Mouse (Mus musculus) cerebellum, postnatal 36 days (tissue): ENCODE results near the gene Wnt7a.

ENCODE experiments used
- DNase-seq, 2 experiments: peaks; one replicate each; pipeline ENCODE4 v3.0.0; 2021 to 2022; ENCODE audit warnings: mixed read lengths in 2 of 2

Gene Wnt7a

DNA sequence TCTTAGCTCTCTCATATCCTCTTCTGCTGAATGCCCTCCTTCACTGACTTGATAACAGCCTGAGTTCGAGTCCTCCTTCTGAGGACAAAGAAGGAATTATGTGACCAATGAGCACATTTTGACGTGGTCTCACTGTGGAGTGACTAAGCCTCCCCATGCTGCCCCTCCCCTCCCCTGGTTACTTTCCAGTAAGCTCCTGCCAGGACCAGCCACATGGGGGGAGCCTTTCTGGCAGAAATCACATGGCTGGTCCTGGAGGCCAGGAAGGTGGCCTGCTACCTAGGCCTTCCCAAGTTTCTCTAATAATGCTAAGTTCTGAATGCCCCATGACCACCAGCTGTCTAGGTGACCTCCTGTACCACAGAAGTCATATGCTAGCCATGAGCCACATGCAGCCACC, 27.3 kb downstream of the Wnt7a start:
- DNase-seq: peak in 1 of 2 experiments; percentile 31

DNA sequence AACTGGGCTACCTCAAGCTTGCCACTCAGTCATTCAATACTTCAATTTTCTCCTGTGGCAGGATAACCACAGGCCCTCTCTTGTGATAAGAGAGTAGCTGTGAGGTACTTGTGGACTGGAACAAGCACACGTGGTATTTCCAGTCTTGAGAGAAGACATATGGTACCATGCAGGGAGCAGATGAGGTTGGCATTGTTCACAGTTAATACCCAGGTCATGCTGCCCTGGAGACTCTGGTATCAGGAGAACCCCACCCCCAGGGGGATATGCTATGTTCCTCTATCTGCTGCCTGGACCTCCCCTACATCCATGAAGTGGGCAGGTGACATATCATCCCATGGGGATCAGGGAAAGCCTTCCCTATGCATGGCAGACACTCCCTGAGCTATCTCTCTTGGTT, 27.9 kb downstream of the Wnt7a start:
- peak in 1 of 2 experiments; percentile 29 for DNase-seq

DNA sequence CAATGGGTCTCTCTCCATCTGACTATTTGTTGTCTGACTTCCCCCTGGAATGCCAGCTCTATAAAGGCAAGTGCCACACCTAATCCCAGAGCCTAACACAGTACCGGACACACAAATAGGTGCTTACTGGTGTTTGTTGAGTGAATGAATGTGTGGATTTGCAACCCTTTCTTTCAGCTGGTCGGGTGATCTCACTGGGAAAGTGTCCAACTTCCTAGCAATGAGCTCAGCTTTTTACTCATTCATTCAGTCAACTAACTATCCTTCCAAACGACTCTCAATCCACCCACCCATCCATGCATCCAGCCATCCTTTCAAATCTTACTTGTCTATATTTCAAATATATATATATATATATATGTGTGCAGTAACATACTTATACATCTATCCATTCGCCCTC, 31.3 kb downstream of the Wnt7a start:
- DNase-seq: no peak

DNA sequence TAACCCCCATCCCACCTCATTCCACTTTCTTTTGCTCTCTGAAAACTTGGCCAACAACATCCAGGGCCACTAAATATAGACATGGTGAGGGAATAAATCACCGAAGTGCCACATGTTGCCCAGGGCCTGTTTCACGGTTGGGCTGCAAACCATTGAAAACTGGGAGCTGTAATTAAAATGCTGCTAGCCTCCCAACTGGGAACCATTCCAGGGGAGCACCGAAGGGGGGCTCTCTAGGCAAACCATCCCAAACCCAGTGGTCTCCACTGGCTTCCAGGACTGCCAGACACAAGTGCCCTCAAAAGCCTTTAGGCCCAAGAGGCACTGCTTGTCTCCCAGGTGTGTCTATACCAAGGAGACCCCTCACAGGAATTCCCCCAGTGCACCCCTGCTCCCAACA, 31.9 kb downstream of the Wnt7a start:
- DNase-seq: no peak

DNA sequence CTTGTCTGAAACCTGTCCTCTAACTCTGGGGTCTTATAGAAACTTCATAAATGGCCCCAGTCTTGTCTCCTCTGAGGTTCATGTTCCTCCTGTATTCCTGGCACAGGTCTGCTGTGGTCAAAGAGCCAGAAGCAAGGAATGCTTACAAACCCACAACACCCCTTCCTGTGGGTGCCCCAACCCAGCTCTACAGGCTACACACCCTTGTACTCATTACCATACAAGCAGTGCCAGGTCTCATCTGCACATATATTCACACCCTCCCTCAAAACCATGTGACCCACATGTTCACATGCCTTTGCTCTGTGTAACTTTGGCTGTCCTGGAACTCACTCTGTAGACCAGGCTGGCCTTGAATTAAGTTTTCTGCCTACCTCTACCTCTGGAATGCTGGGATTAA, 38.2 kb downstream of the Wnt7a start:
- DNase-seq: no peak

DNA sequence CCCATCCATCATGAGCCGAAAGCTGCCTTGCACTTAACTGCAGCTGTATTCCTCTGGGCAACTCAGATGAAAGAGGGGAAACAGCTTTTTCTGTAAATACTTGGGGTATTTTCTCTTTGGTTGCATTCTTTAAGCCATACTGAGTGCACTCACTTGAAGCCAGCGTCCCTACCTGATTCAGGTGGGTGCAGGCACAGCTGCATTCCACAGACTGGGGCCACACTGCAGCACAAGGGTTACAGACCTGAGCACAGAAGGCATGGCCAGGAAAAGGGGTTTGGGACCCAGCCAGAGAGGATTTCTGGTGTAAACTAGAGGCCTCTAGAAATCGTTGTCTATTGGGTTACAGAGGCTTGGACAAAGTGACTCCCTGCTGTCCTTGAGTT, 38.6 kb downstream of the Wnt7a start:
- no peak for DNase-seq

DNA sequence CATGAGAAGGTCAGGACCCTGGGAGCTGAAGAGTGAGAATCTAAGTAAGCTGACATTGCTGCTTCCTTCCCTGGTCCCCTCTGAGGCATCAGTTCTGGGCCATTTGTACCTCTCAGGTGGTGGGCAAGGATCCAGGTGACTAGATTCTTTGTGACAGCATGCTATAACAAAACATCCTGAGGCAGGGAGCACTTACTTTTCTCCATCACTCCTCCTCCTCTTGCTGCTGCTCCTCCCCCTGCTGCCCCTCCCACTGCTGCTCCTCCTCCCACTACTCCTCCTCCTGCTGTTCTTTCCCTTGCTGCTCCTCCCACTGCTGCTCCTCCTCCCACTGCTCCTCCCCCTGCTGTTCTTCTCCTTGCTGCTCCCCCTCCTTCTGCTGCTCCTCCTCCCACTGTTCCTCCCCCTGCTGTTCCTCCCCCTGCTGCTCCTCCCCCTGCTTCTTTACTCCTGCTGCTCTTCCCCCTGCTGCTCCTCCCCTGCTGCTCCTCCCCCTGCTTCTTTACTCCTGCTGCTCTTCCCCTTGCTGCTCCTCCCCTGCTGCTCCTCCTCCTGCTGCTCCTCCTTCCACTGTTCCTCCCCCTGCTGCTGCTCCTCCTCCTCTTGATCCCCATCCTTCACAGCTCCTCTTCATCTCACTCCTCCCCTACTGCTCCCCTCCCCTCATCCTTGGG, 39.1 kb downstream of the Wnt7a start:
- DNase-seq: peak in 1 of 2 experiments; percentile 31

DNA sequence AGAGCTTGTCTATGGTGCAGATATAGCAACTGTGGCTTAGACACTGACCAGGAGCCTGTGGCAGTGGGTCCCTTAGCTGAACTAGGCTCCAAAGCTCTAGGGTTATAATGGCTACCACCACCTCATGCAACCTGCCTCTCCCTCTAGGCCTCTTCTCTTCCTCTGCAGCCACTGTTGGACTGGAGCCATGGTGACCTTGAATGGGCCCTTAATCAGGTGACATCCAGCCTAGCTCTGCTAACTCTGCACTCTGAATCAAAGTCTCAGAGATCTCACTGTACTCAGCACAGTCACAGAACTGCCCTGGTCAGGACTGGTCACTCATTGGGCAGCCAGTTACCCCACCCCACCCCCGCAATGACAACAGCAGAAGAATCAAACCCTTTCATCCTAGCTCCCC, 44.4 kb downstream of the Wnt7a start:
- no peak for DNase-seq

DNA sequence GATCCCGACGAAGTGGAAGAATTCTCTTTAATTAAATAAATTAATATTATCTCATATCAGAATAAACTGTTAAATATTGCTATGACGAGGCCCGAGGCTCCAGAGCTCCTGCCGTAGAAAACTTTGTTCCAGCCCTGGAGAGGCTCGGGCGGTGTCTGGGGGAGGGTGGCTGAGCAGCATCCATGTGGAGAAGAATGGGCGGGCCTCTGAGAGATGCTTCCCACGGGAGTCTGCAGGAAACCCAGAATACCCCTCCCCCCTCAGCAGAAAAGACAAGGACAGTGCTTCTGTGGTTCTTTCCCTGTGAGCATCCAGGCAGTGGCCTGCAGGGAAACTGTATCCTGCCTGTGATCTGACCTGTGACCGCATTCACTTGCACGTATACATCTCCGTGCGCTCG, 45.7 kb downstream of the Wnt7a start:
- no peak for DNase-seq

DNA sequence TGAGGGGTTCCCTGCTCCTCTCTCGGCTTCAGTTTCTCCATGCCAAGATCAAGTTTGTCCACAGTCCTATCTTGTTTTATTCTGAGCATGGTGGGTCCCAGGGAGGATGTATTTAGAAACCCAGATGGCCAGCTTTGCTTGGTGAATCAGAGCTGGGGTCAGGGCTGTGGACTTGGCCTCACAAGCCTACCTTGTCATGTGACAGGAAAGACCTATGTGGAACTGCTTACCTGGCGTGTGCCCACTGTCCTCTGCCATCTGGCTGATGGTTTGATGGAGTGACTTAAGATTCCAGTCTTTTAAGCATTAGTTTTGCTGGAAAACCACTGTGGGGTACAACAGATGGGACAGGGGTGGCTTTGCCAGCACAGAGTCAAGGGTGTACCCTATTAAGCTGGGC, 48.4 kb downstream of the Wnt7a start:
- DNase-seq: peak; percentile 47 to 53

DNA sequence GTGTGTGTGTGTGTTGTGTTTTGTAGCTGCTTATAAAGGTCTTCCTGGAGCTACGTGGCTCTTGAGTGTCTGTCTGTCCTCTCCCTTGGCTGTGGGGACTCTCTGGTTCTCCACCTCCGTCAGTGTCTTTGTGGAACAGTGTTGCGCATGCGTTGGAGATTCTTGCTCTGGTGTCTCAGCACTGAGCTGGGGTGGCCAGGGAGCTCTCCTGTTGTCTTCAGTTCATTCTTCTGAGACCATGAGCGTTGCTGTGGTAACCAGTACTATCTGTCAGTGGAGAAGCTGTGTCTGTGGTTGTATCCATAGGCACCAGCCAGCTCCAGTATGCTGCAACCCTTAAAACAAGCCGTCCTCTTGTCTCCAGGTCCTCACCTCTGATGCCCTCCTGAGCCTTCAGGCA, 50.2 kb downstream of the Wnt7a start:
- DNase-seq: no peak

DNA sequence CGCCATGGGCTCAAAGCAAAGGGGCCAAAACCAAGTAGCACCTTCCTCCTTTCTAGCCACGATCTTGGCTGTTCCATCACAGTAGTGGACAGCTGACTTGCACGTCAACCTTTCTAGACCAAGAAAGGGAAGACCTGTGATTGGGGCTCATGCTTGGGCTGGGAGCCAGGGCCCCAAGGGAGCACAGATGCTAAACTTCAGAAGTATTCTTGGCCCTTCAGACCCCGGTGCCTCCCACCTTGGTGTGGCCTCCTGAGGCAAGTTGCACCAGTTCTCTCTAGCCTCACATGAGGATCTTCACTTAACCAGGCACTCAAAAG, 50.8 kb downstream of the Wnt7a start:
- DNase-seq: peak in 1 of 2 experiments; percentile 38

DNA sequence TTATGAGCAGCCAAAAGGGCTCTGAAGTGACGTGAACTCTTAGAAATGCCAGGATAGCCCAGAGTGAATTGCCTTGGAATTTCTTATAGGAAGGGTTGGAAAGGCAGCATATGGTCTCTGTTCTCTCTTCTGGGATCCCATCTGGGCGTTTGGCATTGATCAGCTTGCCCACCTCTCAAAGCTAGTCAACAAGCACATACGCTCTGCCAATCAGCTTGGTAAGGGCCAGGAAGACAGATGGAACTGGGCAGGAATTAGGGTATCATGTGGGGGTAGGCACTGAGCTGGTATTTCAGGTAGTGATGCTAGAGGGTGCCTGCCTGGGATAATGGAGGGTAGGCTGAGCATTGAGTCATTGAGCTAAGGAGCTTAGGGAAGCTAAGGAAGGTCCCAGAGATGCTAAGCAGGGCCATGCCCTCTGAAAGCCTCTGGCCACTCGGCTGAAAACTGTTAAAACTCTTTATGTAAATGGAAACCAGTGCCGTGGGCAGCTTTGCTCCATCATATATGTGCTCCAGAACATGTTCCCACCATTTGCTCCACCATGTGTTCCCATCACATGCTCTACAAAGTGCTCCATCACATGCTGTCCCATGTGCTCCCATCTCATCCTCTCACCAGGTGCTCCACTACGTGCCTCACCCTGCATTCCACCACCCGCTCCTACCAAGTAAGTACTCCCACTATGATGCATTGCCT, 51.3 kb downstream of the Wnt7a start:
- DNase-seq: peak; percentile 83 to 85

DNA sequence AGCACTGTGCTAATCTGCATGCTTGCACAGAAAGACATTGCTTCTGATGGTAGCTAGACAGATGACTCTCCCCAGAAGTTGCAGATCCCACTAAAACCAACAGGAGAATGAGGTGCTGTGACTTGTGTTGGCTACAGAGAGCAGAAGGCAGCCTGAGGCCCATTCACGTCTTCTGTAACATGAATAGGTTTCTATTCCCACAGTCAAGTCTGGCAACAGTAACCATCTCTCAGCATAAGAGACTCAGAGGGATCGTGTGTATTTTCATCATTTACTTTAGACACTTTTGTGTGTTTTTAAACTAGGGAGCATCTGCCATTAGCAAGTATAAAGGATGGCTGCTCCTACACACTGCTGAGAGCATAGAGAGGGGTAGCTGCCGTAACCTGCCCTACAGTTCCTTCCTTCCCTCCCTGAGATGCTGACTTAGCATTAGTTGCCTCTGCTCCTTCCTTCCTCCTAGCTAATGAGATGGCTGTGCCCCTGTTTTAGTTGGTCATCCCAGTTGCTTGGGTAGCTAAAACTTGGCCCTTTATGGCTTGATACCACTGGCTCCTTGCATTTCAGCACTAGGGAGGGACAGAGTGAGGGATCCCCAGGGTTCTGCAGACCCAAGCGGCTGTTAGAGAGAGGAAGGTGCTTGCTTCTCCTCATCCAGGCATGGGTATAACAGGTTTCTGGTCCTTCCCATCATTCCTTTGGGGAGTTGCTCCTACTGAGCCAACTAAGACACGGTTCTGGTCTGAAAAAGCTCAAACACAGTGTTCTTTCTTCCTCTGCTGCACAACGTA, 52.1 kb downstream of the Wnt7a start:
- DNase-seq: no peak

DNA sequence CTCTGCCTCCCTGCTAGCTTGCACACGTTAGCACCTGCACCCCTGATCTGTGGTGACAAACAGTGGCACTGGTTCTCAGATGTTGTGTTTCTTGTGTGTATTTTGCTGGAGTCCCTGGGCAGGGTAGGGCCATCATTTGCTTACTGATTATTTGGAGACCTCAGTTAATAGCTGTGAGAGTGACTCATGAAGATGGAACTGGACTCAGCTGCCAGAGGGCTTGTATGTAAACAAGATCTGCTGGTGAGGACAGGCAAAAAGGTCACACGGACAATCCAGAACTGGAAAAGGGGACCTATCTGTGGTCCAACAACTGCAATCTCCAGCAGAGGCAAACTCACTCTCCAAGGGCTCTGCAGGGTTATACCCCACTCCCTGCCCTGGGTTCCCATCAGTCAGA, 52.8 kb downstream of the Wnt7a start:
- DNase-seq: no peak

DNA sequence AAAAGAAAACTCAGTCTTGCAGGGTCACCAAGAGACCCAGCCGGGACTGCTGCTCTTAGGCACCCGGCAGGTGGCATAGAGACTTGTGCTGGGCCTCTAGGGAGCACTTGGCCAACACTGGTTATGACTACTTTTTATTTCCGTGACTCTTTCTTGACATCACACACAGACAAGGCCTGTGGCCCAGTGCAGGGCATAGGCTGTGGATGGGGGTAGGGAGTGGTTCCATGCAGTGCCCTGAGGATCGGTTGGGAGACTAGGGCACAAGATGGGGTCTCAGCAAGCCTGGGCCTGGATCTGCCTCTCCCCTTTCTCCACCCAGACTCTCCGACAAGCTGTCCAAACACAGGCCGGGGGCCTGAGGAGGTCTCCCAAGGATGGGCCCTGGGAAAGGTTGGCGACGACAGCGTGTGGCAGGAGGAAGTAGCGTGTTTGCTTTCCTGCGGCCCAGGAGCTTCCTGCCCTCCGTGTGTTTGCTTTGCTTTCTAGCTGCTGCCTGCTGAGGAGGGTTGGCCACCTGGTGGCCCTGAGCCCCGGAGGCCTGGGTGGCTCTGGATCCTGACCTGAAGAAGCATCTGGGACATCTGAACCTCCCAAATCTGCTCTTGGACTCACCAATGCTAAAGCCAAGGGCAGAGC, 53.8 kb downstream of the Wnt7a start:
- DNase-seq: no peak

DNA sequence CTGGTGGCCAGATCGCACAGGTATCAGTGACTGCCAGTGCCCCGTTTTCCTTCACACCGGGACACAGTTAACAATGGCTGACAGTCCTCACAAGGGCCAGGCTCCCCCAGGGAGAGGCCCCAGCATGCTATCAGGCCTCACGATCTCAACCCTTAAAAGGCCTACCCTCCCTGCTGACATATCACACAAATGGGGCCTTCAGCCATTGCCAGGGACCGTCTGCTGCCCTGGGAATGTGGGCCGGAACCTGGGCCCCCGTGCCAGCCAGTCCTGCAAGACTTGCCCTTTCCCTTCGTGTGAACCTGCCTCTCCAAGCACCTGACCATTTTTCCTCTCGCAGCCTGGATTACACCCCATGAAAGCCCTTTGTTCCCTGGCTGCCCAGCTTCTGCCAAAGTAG, 61.5 kb downstream of the Wnt7a start:
- DNase-seq: no peak

DNA sequence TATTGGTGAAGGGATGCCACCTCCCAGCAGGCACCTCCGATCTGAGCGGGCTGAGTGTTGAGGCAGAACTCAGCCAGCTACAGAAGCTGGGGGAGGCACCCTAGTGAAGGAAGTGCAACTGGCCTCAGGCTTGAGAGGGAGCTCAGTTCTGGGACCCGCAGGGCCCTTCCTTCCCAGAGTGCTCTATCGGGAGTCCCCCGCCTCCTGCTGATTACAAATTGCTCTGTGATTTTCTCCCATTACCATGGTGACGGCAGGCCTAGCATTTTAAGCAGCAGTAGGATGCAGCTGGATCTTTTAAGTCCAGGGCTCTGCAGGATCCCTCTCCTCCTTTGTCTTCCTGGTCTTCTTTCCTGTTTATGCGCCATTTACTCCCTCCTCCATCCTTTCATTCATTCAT, 63.4 kb downstream of the Wnt7a start:
- DNase-seq: no peak

DNA sequence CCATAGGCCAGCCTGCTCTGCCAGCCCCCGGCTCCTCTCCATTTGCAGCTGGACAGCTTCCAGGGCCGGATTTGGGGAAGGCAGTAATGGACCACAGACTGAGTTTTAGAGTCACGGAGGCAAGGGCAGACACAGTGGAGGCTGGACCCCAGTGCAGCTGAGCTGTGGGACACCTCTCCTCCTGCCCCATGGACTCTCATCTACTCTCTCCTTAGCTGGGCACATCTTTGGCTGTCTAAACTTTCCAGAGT, 64.3 kb downstream of the Wnt7a start:
- DNase-seq: no peak

DNA sequence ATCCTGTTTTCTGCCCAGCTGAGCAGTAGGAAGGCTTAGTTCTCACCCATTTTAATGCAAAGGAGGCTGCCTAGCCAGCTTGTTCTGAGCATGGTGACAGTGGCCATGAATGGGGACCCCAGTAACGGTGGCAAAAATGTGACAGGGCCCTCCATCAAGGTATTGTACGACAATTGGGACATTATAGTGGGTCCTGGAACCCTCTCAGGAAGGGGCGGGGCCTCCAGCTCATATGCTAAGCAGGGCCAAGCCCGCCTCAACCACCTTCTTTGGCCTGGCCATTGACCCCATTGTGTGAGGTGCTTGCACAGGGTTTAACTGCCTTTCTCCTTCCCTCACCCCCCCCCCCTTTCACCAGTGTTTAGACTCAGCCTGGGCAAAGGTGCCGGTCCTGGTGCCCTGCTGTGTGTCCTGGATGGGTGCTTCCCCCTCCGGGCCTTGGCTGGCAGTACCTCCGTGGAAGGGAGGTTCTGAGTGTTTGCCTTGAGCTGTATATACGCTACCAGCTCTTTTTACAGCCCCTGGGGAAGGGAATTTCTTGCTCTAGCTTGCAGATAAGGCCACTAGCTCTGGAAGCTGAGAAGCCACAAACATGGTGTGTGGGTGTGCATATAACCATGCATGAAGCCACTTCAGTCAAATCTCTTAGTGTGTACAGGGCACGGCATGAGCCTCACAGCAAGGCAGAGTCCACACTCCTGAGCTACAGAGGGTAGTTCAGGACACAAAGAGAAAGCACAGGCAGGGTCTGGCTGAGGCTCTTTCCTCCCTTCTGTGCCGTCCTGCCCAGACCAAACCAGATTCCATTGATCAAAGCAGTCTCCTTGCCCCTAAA, 64.9 kb downstream of the Wnt7a start:
- no peak for DNase-seq

DNA sequence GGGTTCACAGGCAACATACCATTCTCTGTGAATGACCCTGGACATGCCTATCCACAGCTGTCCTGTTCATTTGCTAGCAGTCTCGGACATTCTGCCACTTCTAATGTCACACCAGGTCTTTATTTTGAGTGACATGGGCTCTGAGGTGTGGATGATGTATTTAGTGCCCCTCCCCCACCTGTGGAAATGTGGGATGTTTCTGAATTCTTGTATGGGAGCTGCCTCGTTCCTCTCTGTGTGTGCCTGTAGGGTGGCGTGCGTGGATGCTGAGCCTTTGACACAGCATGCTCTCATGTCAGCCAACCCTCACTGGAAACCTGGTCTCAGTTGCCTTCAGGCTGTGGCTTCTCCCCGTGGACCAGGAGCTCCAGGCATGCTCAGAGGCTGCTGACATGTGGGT, 66.1 kb downstream of the Wnt7a start:
- no peak for DNase-seq

DNA sequence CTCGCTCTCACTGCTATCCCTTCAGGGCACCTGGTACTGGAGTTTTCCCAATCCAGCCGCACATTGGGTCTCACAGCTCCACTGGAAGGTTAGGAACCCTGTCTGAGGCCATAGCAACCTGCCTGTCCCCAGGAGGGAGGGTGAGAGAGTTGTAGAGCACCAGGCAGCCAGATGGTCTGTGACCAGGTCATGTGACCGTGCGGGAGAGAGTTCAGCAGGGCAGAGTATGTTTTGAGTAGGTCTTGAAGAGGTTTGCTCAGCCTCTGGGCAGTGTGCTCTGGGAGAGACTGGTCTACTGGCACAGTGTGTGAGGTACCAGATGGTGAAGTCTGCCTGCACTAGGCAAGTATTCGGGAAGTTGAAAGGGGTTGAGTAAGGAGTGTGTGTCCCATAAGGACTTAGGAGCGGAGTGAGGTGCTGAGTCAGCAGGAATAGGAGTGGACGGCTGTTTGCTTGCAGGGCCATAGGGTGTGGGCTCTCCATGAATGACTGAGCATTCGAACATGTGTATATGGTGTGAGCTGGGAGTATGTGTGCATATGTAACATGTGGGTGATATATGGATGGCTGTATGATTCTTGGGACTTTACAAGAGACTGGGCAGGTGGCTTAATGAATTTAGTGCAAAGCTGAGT, 71.4 kb downstream of the Wnt7a start:
- peak in 1 of 2 experiments; percentile 27 for DNase-seq

DNA sequence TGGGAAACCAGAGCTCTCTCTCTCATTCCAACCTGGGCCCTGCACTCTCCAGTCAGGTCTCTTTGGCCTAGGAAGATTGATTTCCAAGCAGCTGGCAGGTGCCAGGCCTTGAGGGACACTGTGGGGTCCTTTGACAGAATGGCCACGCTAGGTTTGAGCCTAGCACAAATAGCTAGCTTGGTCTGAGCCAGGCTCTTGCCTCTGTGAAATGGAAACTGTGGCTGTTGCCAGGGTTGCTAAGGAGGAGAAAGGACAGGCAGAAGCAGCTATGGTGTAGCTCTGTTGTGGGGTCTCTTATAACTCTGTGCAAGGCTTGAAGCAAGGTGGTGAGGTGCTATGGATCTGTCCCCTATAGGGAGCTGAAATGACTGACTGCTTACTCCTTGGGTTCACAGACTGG, 75.7 kb downstream of the Wnt7a start:
- no peak for DNase-seq
